Mouse (Mus musculus): ENCODE measurements around the gene Snd1. TPM values are rescaled to one million over a fixed set of nuclear protein-coding genes. Genes with fewer than 3 reads are reported as not detected.
"Not testable (repeated sequence)": the region's sequence is repeated elsewhere in the genome, so short reads cannot be mapped to it uniquely, and the experiment has no call there.

The Snd1 gene
- polyA plus RNA-seq, 1 experiment from 2014 or later: 56.6 TPM

GRCm38 (mm10) chr6:28514195-28514594 is 39.3 kb downstream of the Snd1 start:
- Histone ChIP-seq H3K4me2 (replicated peaks; ENCODE audit: low read depth, low read length) (no peak overlapping the region), H3K9me3 (ENCODE audit: low read length) (no peaks in the 10 kb centered on the region), H3K9ac (replicated peaks; ENCODE audit: low read depth) (no peak overlapping the region), H3K27ac (ENCODE audit: low read length) (no peak overlapping the region), H3K27me3 (replicated peaks; ENCODE audit: insufficient read depth, low read length) (no peaks in the 10 kb centered on the region), H3K4me3 (ENCODE audit: low read depth, low read length) (no peak overlapping the region), H3K36me3 (ENCODE audit: insufficient read depth, low read length) (peaks cover 10% of the 10 kb centered on the region; the same call in 1 of the 2 replicates), H3K4me1 (ENCODE audit: insufficient read depth, low read depth, low read length) (no peaks in the 10 kb centered on the region)
- no peak for DNase-seq (ENCODE audit: low spot score)
- TF ChIP-seq EP300 (IDR thresholded peaks at IDR 0.05): no peak
- no peak for TF ChIP-seq CTCF (IDR thresholded peaks at IDR 0.05)
- ATAC-seq: no peak
- 89% methylated on average over 3 of the region's 3 CpGs for WGBS

GRCm38 (mm10) chr6:28514830-28515350 is 40.0 kb downstream of the Snd1 start:
- Histone ChIP-seq H3K4me2 (replicated peaks; ENCODE audit: low read depth, low read length) (no peak overlapping the region), H3K9me3 (ENCODE audit: low read length) (no peaks in the 10 kb centered on the region), H3K36me3 (ENCODE audit: insufficient read depth, low read length) (peaks cover 10% of the 10 kb centered on the region; the same call in 1 of the 2 replicates), H3K4me1 (ENCODE audit: insufficient read depth, low read depth, low read length) (no peaks in the 10 kb centered on the region), H3K27me3 (replicated peaks; ENCODE audit: insufficient read depth, low read length) (no peaks in the 10 kb centered on the region), H3K4me3 (ENCODE audit: low read depth, low read length) (no peak overlapping the region), H3K27ac (ENCODE audit: low read length) (no peak overlapping the region), H3K9ac (replicated peaks; ENCODE audit: low read depth) (no peak overlapping the region)
- TF ChIP-seq EP300 (IDR thresholded peaks at IDR 0.05) (peak; percentile 87), CTCF (IDR thresholded peaks at IDR 0.05) (no peak)
- WGBS: 64% methylated on average over 4 of the region's 4 CpGs
- ATAC-seq: peak; percentile 74
- peak; percentile 73 for DNase-seq (ENCODE audit: low spot score)

GRCm38 (mm10) chr6:28516618-28517017 is 41.7 kb downstream of the Snd1 start:
- no peak overlapping the region for H3K4me3 ChIP-seq (ENCODE audit: low read depth, low read length)
- DNase-seq (ENCODE audit: low spot score) (no peak), ATAC-seq (no peak)
- no peaks in the 10 kb centered on the region for H3K4me1 ChIP-seq (ENCODE audit: insufficient read depth, low read depth, low read length)
- H3K27me3 ChIP-seq (replicated peaks; ENCODE audit: insufficient read depth, low read length): no peaks in the 10 kb centered on the region
- TF ChIP-seq EP300 (IDR thresholded peaks at IDR 0.05): no peak
- TF ChIP-seq CTCF (IDR thresholded peaks at IDR 0.05): no peak
- H3K27ac ChIP-seq (ENCODE audit: low read length): no peak overlapping the region
- peaks cover 10% of the 10 kb centered on the region; the same call in 1 of the 2 replicates for H3K36me3 ChIP-seq (ENCODE audit: insufficient read depth, low read length)
- no peaks in the 10 kb centered on the region for H3K9me3 ChIP-seq (ENCODE audit: low read length)
- H3K9ac ChIP-seq (replicated peaks; ENCODE audit: low read depth): no peak overlapping the region
- H3K4me2 ChIP-seq (replicated peaks; ENCODE audit: low read depth, low read length): no peak overlapping the region
- WGBS: 74% methylated on average over 2 of the region's 2 CpGs

- WGBS: 52% methylated on average over 1 of the region's 1 CpGs
- Histone ChIP-seq H3K36me3 (ENCODE audit: insufficient read depth, low read length) (peaks cover 10% of the 10 kb centered on the region; the same call in 1 of the 2 replicates), H3K4me1 (ENCODE audit: insufficient read depth, low read depth, low read length) (no peaks in the 10 kb centered on the region), H3K4me2 (replicated peaks; ENCODE audit: low read depth, low read length) (no peak overlapping the region), H3K27ac (ENCODE audit: low read length) (no peak overlapping the region), H3K27me3 (replicated peaks; ENCODE audit: insufficient read depth, low read length) (no peaks in the 10 kb centered on the region), H3K4me3 (ENCODE audit: low read depth, low read length) (no peak overlapping the region), H3K9ac (replicated peaks; ENCODE audit: low read depth) (no peak overlapping the region), H3K9me3 (ENCODE audit: low read length) (no peaks in the 10 kb centered on the region)
- DNase-seq (ENCODE audit: low spot score) (peak; percentile 72), ATAC-seq (peak; percentile 79)
- TF ChIP-seq CTCF (IDR thresholded peaks at IDR 0.05): no peak
- TF ChIP-seq EP300 (IDR thresholded peaks at IDR 0.05): peak; percentile 75
These were observed 42.1 kb downstream of the Snd1 start for GRCm38 (mm10) chr6:28517050-28517449.

GRCm38 (mm10) chr6:28519426-28519825 is 44.5 kb downstream of the Snd1 start:
- H3K9ac ChIP-seq (replicated peaks; ENCODE audit: low read depth): no peak overlapping the region
- DNase-seq (ENCODE audit: low spot score) (no peak), ATAC-seq (no peak)
- H3K4me1 ChIP-seq (ENCODE audit: insufficient read depth, low read depth, low read length): no peaks in the 10 kb centered on the region
- H3K9me3 ChIP-seq (ENCODE audit: low read length): no peaks in the 10 kb centered on the region
- 77% methylated on average over 8 of the region's 8 CpGs for WGBS
- no peak overlapping the region for H3K4me2 ChIP-seq (replicated peaks; ENCODE audit: low read depth, low read length)
- no peaks in the 10 kb centered on the region for H3K36me3 ChIP-seq (ENCODE audit: insufficient read depth, low read length)
- H3K27me3 ChIP-seq (replicated peaks; ENCODE audit: insufficient read depth, low read length): no peaks in the 10 kb centered on the region
- no peak overlapping the region for H3K4me3 ChIP-seq (ENCODE audit: low read depth, low read length)
- TF ChIP-seq EP300 (IDR thresholded peaks at IDR 0.05) (no peak), CTCF (IDR thresholded peaks at IDR 0.05) (no peak)
- no peak overlapping the region for H3K27ac ChIP-seq (ENCODE audit: low read length)

- not testable (repeated sequence) for H3K4me2 ChIP-seq (replicated peaks; ENCODE audit: low read depth, low read length); H3K9me3 ChIP-seq (ENCODE audit: low read length); H3K4me1 ChIP-seq (ENCODE audit: insufficient read depth, low read depth, low read length); H3K4me3 ChIP-seq (ENCODE audit: low read depth, low read length); H3K36me3 ChIP-seq (ENCODE audit: insufficient read depth, low read length); H3K27me3 ChIP-seq (replicated peaks; ENCODE audit: insufficient read depth, low read length); ATAC-seq; H3K9ac ChIP-seq (replicated peaks; ENCODE audit: low read depth); DNase-seq (ENCODE audit: low spot score); H3K27ac ChIP-seq (ENCODE audit: low read length)
- 78% methylated on average over 5 of the region's 5 CpGs for WGBS
These were observed 45.8 kb downstream of the Snd1 start for GRCm38 (mm10) chr6:28520787-28521186.

GRCm38 (mm10) chr6:28521416-28521815 is 46.5 kb downstream of the Snd1 start:
- Histone ChIP-seq H3K4me2 (replicated peaks; ENCODE audit: low read depth, low read length) (no peak overlapping the region), H3K4me3 (ENCODE audit: low read depth, low read length) (no peak overlapping the region), H3K27me3 (replicated peaks; ENCODE audit: insufficient read depth, low read length) (no peaks in the 10 kb centered on the region), H3K9me3 (ENCODE audit: low read length) (no peaks in the 10 kb centered on the region), H3K9ac (replicated peaks; ENCODE audit: low read depth) (no peak overlapping the region), H3K27ac (ENCODE audit: low read length) (no peak overlapping the region), H3K4me1 (ENCODE audit: insufficient read depth, low read depth, low read length) (no peaks in the 10 kb centered on the region), H3K36me3 (ENCODE audit: insufficient read depth, low read length) (no peaks in the 10 kb centered on the region)
- ATAC-seq: no peak
- TF ChIP-seq EP300 (IDR thresholded peaks at IDR 0.05) (no peak), CTCF (IDR thresholded peaks at IDR 0.05) (no peak)
- WGBS: 96% methylated on average over 1 of the region's 1 CpGs
- no peak for DNase-seq (ENCODE audit: low spot score)

Data from lung, postnatal 0 days (tissue).